Mouse (Mus musculus) large intestine, adult 2 months (tissue): ENCODE measurements around the gene Cnst. TPM values are rescaled to one million over a fixed set of nuclear protein-coding genes. Genes with fewer than 3 reads are reported as not detected.

ENCODE experiments used
- DNase-seq: peaks from one replicate; pipeline ENCODE4 v3.0.0-alpha.2; 2012; ENCODE audit warnings: low read depth, low spot score
- WGBS: fragments of 180-500 bp; shearing (Covaris S2); methylation state at CpG from one replicate; pipeline ENCODE4 v1.1.7; 2018; 5-methylcytosine and 5-hydroxymethylcytosine counted together
- polyA plus RNA-seq: library from polyadenylated mRNA; depleted of rRNA; stranded (reverse); fragments of >200 nt; gene quantifications from 2 replicates; pipeline ENCODE4 v1.2.3, GENCODE M21; 2012

The Cnst gene
- polyA plus RNA-seq, 1 experiment, result 12.9 TPM

DNA sequence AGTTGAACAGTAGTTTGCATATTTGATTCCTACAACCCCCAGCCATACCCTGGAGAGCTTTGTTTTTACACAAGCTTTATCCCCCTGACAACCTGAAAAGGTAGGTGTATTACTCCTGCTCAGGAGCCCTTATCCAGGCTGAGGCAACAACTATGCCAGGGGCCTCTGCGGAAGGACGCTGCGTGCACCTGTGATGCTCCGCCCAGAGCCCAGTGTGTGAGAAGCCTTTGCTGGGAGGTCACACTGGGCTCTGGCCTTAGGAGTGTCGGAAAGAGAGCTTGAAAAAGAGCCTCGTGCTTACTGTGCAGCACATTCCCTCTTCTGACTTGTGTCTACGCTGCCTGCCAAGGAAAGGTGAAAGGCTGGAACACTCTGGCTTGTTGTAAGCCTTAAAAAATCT, 6.6 kb downstream of the Cnst start:
- WGBS, result 23% methylated on average over 7 of the region's 7 CpGs
- no peak for DNase-seq

DNA sequence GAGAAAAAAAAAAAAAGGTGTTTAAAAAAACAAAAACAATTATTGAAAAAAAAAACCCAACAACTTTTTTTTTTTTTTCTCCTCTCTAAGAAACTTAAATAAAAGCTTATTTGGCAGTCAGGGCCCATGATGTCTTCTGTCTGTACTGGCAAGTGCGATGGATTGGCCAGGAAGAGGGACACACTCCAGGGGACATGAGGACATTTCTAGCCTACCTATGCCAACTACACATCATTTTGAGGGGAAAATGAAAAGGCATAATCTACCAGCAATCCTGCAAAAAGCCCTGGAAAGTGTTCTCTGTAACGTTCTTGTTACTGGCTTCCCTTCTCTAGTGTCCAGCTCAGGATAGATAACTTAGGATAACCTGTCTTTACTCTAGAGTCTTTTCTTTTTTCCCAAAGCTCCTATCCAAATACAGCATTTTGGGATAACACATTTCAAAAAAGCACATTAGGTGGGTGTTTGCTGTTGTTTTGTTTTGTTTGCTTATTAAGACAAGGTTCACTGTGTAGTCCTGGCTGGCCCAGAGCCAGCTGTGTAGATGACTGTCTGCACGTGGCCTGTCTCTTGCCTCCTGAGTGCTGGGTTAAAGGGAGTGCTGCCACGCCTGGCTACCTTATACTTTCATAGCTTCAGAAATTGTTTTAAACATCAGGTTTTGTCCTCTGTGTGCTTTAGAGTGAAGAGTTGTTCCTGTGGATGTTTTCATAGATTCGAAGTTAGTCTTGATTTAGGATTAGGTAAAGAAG, 7.2 kb downstream of the Cnst start:
- 38% methylated on average over 5 of the region's 5 CpGs for WGBS

DNA sequence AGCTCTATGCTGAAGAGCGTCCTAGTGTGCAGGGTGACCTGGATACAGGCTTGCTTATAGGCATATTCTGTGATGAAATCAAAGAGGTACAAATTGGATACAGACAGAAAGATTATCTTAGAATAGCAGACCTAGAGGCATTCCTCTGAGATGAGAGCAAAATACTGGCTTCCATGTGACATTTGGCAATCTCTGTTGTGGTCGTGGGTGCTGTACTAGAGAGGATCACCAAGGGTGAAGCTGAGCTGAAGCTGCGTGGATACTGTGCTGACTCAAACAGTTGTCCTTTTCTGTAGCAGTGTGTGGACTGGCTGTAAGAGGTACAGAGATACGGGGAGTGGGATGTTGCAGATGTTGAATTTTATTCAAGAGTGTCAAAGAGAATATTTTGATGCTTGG, 7.8 kb downstream of the Cnst start:
- no peak for DNase-seq
- WGBS, result 64% methylated on average over 4 of the region's 4 CpGs

More for the DNA sequence above, 7.2 kb downstream of the Cnst start:
- DNase-seq, result no peak

DNA sequence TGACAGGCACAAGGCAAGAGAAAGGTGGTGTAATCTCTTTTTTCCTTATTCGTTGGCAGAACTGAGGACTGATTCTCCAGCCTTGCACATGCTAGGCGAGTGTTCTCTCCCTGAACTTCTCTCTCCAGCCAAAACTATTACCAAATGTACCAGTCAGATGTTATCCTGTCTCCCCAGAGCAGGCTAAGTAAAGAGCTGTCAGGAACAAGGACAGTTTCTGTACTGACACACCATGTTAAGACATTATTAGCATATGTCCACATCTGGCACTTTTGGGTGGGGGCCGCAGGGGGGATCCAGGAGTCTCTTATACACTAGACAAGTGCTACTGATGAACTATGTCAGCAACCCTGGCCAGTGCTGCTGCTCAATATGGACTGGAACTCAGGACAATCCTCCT, 10.8 kb downstream of the Cnst start:
- 95% methylated on average over 3 of the region's 3 CpGs for whole genome bisulfite sequencing

DNA sequence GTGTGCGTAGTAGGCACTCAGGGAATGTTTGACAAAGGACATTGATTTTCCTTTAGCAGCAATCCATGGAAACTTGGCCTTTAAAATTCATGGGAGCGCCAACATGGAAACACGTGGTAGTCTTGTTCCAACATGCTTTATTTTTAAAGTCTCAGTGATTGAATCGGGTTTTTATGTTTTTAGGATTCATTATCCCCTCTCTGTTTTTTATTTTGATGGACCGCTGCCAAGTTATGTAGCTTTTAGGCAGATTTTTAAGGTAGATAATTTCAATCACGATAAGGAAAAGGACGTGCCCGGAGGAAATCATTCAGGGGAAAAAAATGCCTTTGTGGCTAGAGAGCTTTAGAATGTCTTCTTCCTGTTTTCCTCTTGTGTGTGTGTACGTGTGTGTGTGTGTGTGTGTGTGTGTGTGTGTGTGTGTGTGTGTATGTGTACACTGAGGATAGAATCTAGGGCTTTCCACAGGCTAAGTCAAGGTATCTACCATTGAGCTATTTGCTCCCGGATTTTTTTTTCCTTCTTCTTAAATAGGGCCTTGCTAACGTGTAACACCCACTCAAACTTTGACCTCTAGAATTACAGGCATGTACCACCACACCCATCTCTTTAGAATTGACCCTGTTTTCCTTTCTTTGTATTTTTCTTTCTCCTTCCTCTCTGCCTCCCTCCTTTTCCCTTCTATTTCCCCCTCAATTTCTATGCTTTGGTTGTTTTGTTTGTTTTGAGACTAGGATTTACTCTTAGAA, 13.4 kb downstream of the Cnst start:
- no peak for DNase-seq
- WGBS, result 30% methylated on average over 11 of the region's 11 CpGs

More for the DNA sequence above, 10.8 kb downstream of the Cnst start:
- DNase-seq, result no peak

DNA sequence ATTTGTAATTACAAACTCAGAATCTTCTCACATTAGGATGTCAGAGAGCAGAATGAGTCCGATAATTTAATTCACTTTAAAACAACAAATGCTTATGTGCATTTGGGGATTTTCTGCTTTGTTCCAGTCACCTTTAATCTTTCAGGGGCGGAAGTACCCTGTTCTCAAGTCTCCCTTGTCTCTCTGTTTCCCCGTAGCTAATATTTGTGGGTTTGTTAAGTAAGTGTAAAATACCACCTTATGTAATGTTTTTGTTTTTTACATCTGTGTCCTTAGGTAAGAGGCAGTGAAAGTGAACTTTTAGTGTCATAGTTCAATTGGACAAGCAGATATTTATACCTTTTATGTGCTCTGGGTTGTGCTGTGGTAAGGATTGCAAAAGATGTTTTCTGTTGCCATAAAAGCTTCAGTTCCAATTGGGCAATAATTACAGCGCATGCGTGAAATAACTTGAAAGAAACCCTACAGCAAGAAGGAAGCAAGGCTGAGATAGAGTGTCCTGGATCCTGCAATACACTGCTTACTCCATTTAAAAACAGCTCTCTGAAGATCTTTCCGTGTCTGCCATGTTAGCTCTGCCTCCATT, 14.8 kb downstream of the Cnst start:
- no peak for DNase-seq

DNA sequence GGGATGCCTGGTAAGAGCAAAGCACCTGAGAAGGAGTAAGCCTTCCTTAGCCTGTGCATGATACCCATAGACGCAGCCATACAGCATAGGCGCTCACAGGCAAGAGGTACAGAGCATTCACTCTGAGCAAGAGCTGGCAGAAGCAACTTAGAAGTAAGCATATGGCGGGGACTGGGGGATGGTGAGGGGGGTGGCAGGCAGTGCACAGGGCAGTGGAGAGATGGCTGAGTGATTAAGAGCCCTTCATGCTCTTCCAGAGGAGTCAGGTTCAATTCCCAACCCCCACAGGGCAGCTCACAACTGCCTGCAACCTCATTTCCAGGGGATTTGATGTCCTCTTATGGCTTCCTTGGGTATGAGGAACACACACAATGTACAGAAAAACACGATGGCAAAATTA, 17.0 kb downstream of the Cnst start:
- WGBS, result 89% methylated on average over 4 of the region's 4 CpGs

More for the DNA sequence above, 14.8 kb downstream of the Cnst start:
- WGBS, result 79% methylated on average over 6 of the region's 6 CpGs

DNA sequence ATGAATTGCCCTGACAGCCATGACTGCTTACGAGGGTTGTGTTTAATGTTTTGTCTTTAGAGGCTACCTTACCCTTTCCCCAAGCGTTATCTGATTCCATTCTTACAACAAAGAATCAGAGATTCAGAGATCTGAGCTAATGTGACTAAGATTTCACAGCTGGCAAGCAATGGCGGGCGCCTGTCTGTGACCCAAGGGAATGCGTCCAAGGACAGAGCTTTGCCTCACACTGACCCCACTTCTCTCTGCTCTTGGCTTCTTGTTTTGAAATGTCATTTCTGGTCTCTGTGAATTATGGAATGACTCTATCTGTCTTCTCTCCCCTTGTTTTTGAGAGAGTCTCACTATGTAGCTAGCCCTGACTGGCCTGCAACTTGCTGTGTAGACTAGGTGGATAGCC, 17.8 kb downstream of the Cnst start:
- 80% methylated on average over 5 of the region's 5 CpGs for WGBS
- DNase-seq, result no peak

More for the DNA sequence above, 17.0 kb downstream of the Cnst start:
- no peak for DNase-seq

DNA sequence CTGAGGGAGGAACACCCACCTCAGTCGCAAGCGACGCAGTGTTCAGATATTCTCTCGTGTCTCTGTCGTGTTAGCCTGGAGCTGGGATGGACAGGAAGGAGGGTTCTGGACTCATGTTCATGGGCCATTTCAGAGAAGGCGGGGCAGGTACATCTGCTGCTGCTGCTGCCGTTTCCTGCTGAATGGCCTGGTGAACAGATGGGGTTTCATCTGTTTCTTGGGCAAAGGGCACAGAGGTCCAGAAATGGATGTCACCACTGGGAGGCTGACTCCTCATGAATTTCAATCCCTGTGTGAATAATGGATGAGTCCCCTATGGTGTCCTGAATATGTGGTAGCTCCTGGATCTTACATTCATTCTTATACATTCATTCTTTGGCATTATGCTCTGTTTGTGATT, 21.4 kb downstream of the Cnst start:
- no peak for DNase-seq
- WGBS, result 46% methylated on average over 7 of the region's 7 CpGs

DNA sequence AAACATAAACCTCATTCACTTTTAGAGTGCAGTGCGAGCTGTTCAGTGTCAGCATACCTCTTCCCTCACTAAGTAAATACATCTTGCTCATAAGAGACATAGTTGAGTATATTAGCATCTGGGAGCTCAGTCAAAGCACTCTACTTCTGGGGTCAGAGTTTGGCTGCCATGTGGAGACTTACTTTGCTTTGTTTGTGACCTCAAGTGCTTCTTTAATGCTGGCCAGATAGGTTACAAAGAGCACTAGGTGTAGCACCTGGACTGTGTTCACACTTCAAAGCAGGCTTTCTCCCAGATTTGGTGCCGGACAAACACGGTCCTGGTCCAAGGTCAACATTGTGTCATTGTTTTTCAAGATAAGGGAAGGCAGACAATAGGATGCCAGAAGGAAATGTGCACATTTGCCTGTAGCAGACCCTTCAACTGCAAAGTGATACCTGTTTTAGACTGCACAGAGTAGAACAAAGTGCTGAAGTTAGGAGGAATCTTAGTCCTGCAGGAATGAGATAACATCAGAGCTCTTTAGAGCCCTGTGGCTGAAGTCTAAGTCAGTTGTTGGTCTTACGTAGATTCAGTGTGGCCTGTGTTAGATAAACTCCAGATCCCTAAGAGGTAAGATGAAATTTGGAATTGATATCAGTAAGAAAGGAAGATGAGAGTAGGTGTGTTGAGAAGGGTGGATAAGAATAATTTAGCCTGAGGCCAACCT, 22.7 kb downstream of the Cnst start:
- DNase-seq, result no peak
- 35% methylated on average over 4 of the region's 4 CpGs for WGBS

DNA sequence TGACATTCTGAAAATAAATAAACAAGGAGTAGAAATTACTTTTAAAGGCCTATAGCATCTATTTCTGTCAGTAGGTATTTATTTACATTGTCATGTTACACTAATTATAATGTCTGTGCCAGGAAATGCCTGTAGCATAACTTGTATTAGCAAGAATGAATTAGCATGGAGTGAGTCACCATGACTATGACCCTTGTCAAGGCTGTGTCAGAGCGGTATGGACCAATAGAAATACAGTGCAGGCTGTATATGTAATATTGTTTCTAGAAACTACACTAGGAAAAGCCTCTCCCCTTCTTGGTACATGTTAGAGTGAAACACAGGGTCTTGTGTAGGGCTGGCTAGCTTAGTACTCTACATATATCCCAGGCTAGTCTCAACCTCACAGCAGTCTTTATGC, 24.3 kb downstream of the Cnst start:
- 70% methylated on average over 1 of the region's 1 CpGs for WGBS
- DNase-seq, result no peak

DNA sequence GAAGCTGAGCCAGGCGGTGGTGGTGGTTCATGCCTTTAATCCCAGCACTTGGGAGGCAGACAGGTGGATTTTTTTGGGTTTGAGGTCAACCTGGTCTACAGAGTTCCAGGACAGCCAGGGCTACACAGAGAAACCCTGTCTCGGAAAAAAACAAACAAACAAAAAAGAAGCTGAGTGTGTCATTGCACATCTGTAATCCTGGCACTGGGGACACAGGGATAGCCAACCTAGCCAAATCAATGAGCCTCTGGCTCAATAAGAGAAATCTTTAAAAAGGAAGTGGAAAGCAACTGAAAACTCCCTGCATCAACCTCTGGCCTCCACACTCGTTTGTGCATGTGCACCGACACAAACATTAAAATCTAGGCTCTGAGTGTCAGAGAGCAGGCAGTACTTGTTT, 25.5 kb downstream of the Cnst start:
- no peak for DNase-seq
- 83% methylated on average over 4 of the region's 4 CpGs for WGBS

DNA sequence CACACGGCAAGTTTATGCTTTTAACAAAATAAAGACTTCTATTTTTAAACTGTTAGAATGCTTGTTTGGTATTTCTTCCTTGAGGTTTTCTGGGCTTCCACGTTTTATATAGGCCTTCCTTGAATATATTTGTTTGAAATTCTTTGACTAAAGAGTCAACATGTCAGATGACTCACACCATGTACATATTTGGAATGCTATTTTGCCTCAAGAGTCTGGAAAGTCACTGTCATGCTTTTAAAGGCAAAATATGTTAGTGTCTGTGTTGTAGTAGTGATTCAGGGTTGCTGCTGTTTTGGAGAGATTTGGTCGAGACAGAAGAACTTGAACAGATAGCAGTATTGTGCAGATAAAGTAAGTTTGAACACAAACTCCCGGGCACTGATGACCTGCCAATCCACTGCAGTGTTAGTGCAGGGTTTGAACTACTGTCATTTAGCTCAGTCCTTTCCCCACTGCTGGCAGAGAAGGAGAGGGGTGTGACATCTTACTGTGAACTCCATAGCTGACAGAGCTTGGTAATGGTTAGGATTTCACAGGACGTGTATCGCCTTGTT, 27.6 kb downstream of the Cnst start:
- WGBS, result 53% methylated on average over 6 of the region's 6 CpGs
- no peak for DNase-seq

DNA sequence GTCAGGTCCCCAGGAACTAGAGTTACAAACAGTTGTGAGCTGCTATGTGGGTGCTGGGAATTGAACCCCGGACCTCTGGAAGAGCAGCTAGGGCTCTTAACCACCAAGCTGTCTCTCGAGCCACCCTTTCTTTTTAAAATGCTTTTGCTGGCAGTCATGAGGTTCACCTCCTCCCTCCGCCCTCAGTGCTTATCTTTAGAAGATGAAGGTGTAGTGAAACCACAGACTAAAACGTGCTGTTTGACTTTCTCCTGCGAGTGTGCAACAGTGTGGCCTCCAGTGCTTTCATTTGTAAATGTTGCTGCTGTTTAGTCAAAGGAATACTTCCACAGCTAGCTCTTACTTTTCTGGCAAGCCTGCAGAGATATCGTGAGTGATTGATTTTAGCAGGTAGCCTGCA, 32.5 kb downstream of the Cnst start:
- no peak for DNase-seq
- WGBS, result 69% methylated on average over 6 of the region's 6 CpGs

DNA sequence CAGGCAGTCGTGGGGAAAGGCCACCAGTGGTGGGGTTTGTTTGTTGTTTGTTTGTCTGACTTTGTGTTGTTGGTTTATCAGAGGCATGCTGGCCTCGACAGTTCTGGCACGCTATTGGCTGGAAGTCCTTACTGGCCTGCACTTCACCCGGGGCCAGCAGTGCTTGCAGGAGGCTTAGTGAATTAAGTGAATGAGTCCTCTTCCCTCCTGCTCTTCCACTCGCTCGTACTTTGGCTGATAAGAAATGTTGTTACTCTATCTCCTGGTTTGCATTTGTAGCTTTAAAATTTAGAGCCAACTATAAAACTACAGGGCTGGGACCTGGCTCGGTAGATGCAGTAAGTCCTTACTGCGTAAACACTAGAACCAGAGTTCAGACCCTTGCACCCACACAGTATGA, 34.0 kb downstream of the Cnst start:
- WGBS, result 22% methylated on average over 8 of the region's 8 CpGs
- DNase-seq, result no peak

DNA sequence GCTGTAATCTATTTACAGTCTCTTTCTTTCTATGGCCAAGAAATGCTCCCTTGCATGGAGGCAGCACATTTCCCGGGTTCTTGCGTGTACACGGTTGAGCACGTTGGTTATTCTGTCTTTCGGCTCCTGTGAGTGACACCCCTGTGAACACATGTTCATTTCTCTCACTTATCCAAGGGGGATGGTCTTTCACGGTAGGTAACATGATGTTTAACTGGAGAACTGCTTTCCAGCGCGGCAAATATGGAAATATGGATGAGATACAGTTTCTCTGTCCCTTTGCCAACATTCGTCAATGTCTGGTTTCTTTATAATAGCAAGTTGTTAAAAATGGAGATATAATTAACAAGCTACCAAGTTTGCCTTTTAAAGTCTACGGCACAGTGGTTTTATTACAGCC, 35.3 kb downstream of the Cnst start:
- 34% methylated on average over 10 of the region's 10 CpGs for WGBS
- no peak for DNase-seq

DNA sequence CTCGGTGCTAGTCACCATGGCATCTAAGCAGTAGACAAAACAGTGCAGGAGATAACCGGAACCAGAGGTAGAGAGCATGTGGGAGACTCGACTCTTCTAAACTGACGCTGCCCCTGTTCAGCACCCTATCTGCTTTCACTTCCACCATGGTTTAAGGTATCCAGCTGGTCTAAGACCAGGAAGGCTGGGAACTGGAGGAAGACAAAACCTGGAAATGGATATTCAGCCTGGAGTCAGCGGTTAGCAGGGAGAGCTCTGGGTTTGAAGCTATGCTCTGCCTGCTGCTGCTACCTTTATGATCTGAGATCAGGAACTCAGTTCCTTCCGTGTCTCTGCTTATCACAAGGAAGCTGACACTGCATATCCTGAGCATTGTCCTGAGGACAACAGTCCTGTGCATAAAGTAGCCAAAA, 35.9 kb downstream of the Cnst start:
- WGBS, result 11% methylated on average over 6 of the region's 6 CpGs
- no peak for DNase-seq

DNA sequence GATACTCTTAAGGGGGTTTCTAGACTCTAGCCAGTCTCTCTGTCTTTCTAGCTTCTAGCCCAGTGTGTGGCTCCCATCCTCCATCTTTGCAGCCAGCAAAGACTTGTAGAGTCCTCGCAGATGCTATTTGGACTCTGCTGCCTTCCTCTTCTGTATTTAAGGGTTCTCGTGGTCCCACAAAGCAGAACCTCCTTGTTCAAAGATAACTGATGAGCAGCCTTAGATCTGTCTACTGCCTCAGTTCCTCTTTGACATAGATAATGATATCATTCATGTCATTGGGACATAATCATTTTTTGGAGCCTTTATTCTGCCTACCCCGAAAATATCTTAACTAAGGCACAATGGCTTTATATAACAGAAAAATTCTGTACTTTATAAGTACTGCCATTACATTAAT, 36.9 kb downstream of the Cnst start:
- WGBS, result 94% methylated on average over 3 of the region's 3 CpGs
- DNase-seq, result no peak

DNA sequence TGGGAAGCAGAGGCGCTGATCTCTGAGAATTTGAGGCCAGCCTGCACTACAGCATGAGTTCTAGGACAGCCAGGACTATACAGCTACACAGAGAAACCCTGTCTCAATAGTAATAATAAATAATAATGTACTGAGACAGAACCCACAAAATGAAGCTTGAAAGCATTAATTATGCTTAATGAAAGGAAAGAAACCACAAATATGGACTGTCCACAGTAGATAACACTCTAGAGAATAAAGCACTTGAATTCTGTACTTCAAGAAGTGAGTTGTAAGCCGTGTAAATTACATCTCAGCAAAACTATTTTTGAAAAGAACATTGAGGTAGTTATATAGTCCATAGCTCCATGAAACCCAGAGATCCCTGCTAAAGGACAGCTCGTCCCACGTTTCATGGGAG, 38.0 kb downstream of the Cnst start:
- 92% methylated on average over 4 of the region's 4 CpGs for WGBS
- no peak for DNase-seq

DNA sequence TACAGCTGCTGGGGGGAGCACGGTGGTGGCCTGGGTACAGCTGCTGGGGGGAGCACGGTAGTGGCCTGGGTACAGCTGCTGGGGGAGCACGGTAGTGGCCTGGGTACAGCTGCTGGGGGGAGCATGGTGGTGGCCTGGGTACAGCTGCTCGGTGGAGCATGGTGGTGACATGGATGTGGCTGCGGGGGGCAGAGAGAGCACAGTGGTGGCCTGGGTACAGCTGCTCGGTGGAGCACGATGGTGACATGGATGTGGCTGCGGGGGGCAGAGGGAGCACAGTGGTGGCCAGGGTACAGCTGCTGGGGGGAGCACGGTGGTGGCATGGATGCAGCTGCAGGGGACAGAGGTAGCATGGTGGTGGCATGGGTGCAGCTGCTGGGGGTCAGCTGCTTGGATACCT, 39.5 kb downstream of the Cnst start:
- 74% methylated on average over 9 of the region's 9 CpGs for WGBS
- no peak for DNase-seq
